Mouse (Mus musculus) neural tube, embryonic 13.5 days (tissue): ENCODE results near the gene Tmem40. TPM values are rescaled to one million over a fixed set of nuclear protein-coding genes. Genes with fewer than 3 reads are reported as not detected.

Experiments
- ATAC-seq: fragments of 200-750 bp; cut with Nextera tagmentation; 2 replicates; pipeline ENCODE4 v1.8.0; 2017; ENCODE audit warnings: low read depth, mild to moderate bottlenecking, moderate TSS enrichment, moderate library complexity
- H3K27ac ChIP-seq: fragments of 300-500 bp; sonication (generic); replicated peaks from 2 replicates; pipeline ENCODE4 v1.5.1; 2015; ENCODE audit warnings: moderate library complexity, mild to moderate bottlenecking, inconsistent platforms
- H3K27me3 ChIP-seq: fragments of 300-500 bp; sonication (generic); 2 replicates; pipeline ENCODE4 v1.6.1; 2015; ENCODE audit warnings: mild to moderate bottlenecking, inconsistent platforms
- H3K36me3 ChIP-seq: fragments of 300-500 bp; sonication (generic); 2 replicates; pipeline ENCODE4 v1.6.1; 2015; ENCODE audit warnings: mild to moderate bottlenecking, inconsistent platforms
- H3K4me1 ChIP-seq: fragments of 300-500 bp; sonication (generic); replicated peaks from 2 replicates; pipeline ENCODE4 v1.6.1; 2015; ENCODE audit warnings: inconsistent platforms
- H3K4me2 ChIP-seq: fragments of 300-500 bp; sonication (generic); 2 replicates; pipeline ENCODE4 v1.6.1; 2015; ENCODE audit warnings: inconsistent platforms, mild to moderate bottlenecking, moderate library complexity
- H3K4me3 ChIP-seq: fragments of 300-500 bp; sonication (generic); 2 replicates; pipeline ENCODE4 v1.5.1; 2015; ENCODE audit warnings: mild to moderate bottlenecking, inconsistent platforms
- H3K9ac ChIP-seq: fragments of 300-500 bp; sonication (generic); 2 replicates; pipeline ENCODE4 v1.6.1; 2015; ENCODE audit warnings: moderate library complexity, mild to moderate bottlenecking, inconsistent platforms
- H3K9me3 ChIP-seq: fragments of 300-500 bp; sonication (generic); 2 replicates; pipeline ENCODE4 v1.6.1; 2016; ENCODE audit warnings: inconsistent platforms
- WGBS: fragments of 180-500 bp; shearing (Covaris S2); methylation state at CpG from one replicate; pipeline ENCODE4 v1.1.7; 2015; 5-methylcytosine and 5-hydroxymethylcytosine counted together
- polyA plus RNA-seq: library from polyadenylated mRNA; unstranded; fragments of >200 nt; fragmentation: Nextera tagmentation; extraction: Ambion mirVana; gene quantifications from 2 replicates; pipeline ENCODE4 v1.2.1, GENCODE M21; 2015

Gene Tmem40
- polyA plus RNA-seq: 1.6 and 2.5 TPM in 2 replicates

GRCm38 (mm10) chr6:115761995-115762756, at the start of gene Tmem40:
Tmem40 (minus strand) TSS chr6:115762410.
- peaks cover 31% of the 10 kb centered on the region for H3K4me1 ChIP-seq
- H3K4me3 ChIP-seq: no peak within 1 kb of the TSS
- peak within 1 kb of the TSS; percentile 72 for H3K27ac ChIP-seq
- ATAC-seq: no peak
- peak within 1 kb of the TSS; percentile 27; the same call in 1 of the 2 replicates for H3K4me2 ChIP-seq
- H3K36me3 ChIP-seq: no peaks in the 10 kb centered on the region
- H3K9me3 ChIP-seq: no peaks in the 10 kb centered on the region
- WGBS: under 1% methylated on average over 9 of the region's 9 CpGs
- H3K9ac ChIP-seq: 0 out of 2 replicates have a peak within 1 kb of the TSS, but pooled peaks have one; percentile 5
- no peaks in the 10 kb centered on the region for H3K27me3 ChIP-seq

GRCm38 (mm10) chr6:115811606-115812005, 49.4 kb upstream of the Tmem40 start:
- Histone ChIP-seq H3K27ac (no peak overlapping the region), H3K36me3 (peaks cover 9% of the 10 kb centered on the region), H3K4me2 (no peak overlapping the region), H3K27me3 (no peaks in the 10 kb centered on the region), H3K9ac (no peak overlapping the region), H3K4me1 (peaks cover 12% of the 10 kb centered on the region), H3K4me3 (no peak overlapping the region), H3K9me3 (no peaks in the 10 kb centered on the region)
- no peak for ATAC-seq
- WGBS: 74% methylated on average over 8 of the region's 8 CpGs

- under 1% methylated on average over 47 of the region's 47 CpGs for WGBS
- H3K4me2 ChIP-seq: peak within 1 kb of the TSS; percentile 88
- H3K27ac ChIP-seq: peak within 1 kb of the TSS; percentile 96
- peak within 1 kb of the TSS; percentile 100 for H3K4me3 ChIP-seq
- H3K36me3 ChIP-seq: peaks cover 38% of the 10 kb centered on the region
- peak within 1 kb of the TSS; percentile 99 for H3K9ac ChIP-seq
- no peaks in the 10 kb centered on the region for H3K9me3 ChIP-seq
- H3K4me1 ChIP-seq: peaks cover 25% of the 10 kb centered on the region
- no peaks in the 10 kb centered on the region for H3K27me3 ChIP-seq
- peak; percentile 88 for ATAC-seq
These were observed 46.5 kb upstream of the Tmem40 start, which contains the start of gene Rpl32 for GRCm38 (mm10) chr6:115808488-115809231. Rpl32 (minus strand) TSS chr6:115808747.

GRCm38 (mm10) chr6:115808196-115808487, 45.9 kb upstream of the Tmem40 start:
- Histone ChIP-seq H3K9me3 (no peaks in the 10 kb centered on the region), H3K27me3 (no peaks in the 10 kb centered on the region), H3K9ac (peak overlapping the region; percentile 99), H3K4me2 (peak overlapping the region; percentile 88), H3K27ac (peak overlapping the region; percentile 96), H3K4me1 (peaks cover 25% of the 10 kb centered on the region), H3K4me3 (peak overlapping the region; percentile 100), H3K36me3 (peaks cover 42% of the 10 kb centered on the region)
- ATAC-seq: peak; percentile 16; the same call in 1 of the 2 replicates
- under 1% methylated on average over 22 of the region's 22 CpGs for WGBS

GRCm38 (mm10) chr6:115807464-115808195, 45.4 kb upstream of the Tmem40 start:
- peaks cover 47% of the 10 kb centered on the region for H3K36me3 ChIP-seq
- peak overlapping the region; percentile 88 for H3K4me2 ChIP-seq
- ATAC-seq: no peak
- no peaks in the 10 kb centered on the region for H3K27me3 ChIP-seq
- H3K27ac ChIP-seq: peak overlapping the region; percentile 96
- H3K4me1 ChIP-seq: peaks cover 25% of the 10 kb centered on the region
- peak overlapping the region; percentile 100 for H3K4me3 ChIP-seq
- peak overlapping the region; percentile 99 for H3K9ac ChIP-seq
- WGBS: 3% methylated on average over 15 of the region's 15 CpGs
- H3K9me3 ChIP-seq: no peaks in the 10 kb centered on the region

GRCm38 (mm10) chr6:115804432-115805192, 42.4 kb upstream of the Tmem40 start:
- H3K27me3 ChIP-seq: no peaks in the 10 kb centered on the region
- 61% methylated on average over 10 of the region's 10 CpGs for WGBS
- ATAC-seq: no peak
- H3K36me3 ChIP-seq: peaks cover 76% of the 10 kb centered on the region
- no peaks in the 10 kb centered on the region for H3K9me3 ChIP-seq
- H3K4me1 ChIP-seq: peaks cover 25% of the 10 kb centered on the region
- H3K4me3 ChIP-seq: no peak overlapping the region
- H3K9ac ChIP-seq: no peak overlapping the region
- no peak overlapping the region for H3K4me2 ChIP-seq
- H3K27ac ChIP-seq: no peak overlapping the region

- H3K27ac ChIP-seq: no peak overlapping the region
- 47% methylated on average over 16 of the region's 16 CpGs for WGBS
- no peak overlapping the region for H3K4me2 ChIP-seq
- no peaks in the 10 kb centered on the region for H3K27me3 ChIP-seq
- H3K9ac ChIP-seq: no peak overlapping the region
- no peak overlapping the region for H3K4me3 ChIP-seq
- H3K36me3 ChIP-seq: peaks cover 85% of the 10 kb centered on the region
- H3K4me1 ChIP-seq: peaks cover 25% of the 10 kb centered on the region
- no peaks in the 10 kb centered on the region for H3K9me3 ChIP-seq
- no peak for ATAC-seq
These were observed 41.6 kb upstream of the Tmem40 start for GRCm38 (mm10) chr6:115803541-115804382.

GRCm38 (mm10) chr6:115801811-115802210, 39.6 kb upstream of the Tmem40 start:
- WGBS: 94% methylated on average over 3 of the region's 3 CpGs

GRCm38 (mm10) chr6:115792691-115793215, 30.5 kb upstream of the Tmem40 start:
- Histone ChIP-seq H3K27me3 (no peaks in the 10 kb centered on the region), H3K4me3 (no peak overlapping the region), H3K9me3 (no peaks in the 10 kb centered on the region), H3K4me2 (no peak overlapping the region), H3K9ac (no peak overlapping the region), H3K36me3 (peaks cover 99% of the 10 kb centered on the region), H3K4me1 (no peaks in the 10 kb centered on the region), H3K27ac (no peak overlapping the region)
- WGBS: 93% methylated on average over 21 of the region's 21 CpGs
- ATAC-seq: no peak

More at GRCm38 (mm10) chr6:115801811-115802210, 39.6 kb upstream of the Tmem40 start:
- H3K4me2 ChIP-seq: no peak overlapping the region
- peaks cover 15% of the 10 kb centered on the region for H3K4me1 ChIP-seq
- no peak for ATAC-seq
- no peak overlapping the region for H3K27ac ChIP-seq
- no peaks in the 10 kb centered on the region for H3K27me3 ChIP-seq
- peaks cover 98% of the 10 kb centered on the region for H3K36me3 ChIP-seq
- no peak overlapping the region for H3K9ac ChIP-seq
- H3K9me3 ChIP-seq: no peaks in the 10 kb centered on the region
- H3K4me3 ChIP-seq: no peak overlapping the region

- H3K36me3 ChIP-seq: peaks cover 99% of the 10 kb centered on the region
- WGBS: 91% methylated on average over 34 of the region's 34 CpGs
- no peak overlapping the region for H3K27ac ChIP-seq
- ATAC-seq: no peak
- H3K4me1 ChIP-seq: no peaks in the 10 kb centered on the region
- no peaks in the 10 kb centered on the region for H3K9me3 ChIP-seq
- no peak overlapping the region for H3K4me3 ChIP-seq
- H3K27me3 ChIP-seq: no peaks in the 10 kb centered on the region
- no peak overlapping the region for H3K4me2 ChIP-seq
- no peak overlapping the region for H3K9ac ChIP-seq
These were observed 29.9 kb upstream of the Tmem40 start for GRCm38 (mm10) chr6:115791842-115792686.
